Comparison of ENCODE assay signal across 10 mouse cellular contexts in the genomic region with DNA sequence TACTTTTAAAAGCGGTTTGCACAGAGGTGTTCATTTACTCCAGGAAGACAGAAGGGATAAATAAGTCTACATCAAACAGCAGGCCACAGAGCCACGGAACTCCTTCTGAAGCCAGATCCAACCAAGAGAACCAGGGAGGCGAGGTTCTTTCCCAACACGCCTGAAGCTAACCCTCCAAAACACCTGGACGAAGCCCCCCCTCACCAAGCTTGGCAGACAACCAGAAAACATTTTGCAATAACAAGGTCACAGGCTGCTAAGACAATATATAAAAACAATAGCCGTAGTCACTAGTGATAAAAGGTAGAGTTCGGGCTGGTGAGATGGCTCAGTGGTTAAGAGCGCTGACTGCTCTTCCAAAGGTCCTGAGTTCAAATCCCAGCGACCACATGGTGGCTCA.
DNase-seq lines count a peak whose midpoint lies in the region; ATAC-seq lines count a peak whose summit lies in the region.
"Had no signal": no experiment of that assay in that cellular context is flagged by ENCODE, and none has a peak within 500 bp of the region (broad histone marks: within the 10 kb centered on the region; RNA-seq: fewer than 3 reads in every experiment).

No protein-coding gene starts in this region.

- no peaks in the 10 kb centered on the region for H3K9me3 ChIP-seq in forebrain, embryonic 15.5 days
- H3K9me3 ChIP-seq in forebrain, embryonic 12.5 days, result no peaks in the 10 kb centered on the region
- H3K9me3 ChIP-seq in kidney, embryonic 16.5 days (ENCODE audit: low read length), result no peaks in the 10 kb centered on the region
- no peaks in the 10 kb centered on the region for H3K9me3 ChIP-seq in embryonic facial prominence, embryonic 15.5 days (replicated peaks)
- no peaks in the 10 kb centered on the region for H3K9me3 ChIP-seq in hindbrain, embryonic 14.5 days (ENCODE audit: control insufficient read depth, low read length)
- H3K9me3 ChIP-seq: megakaryocyte, embryonic 14.5 days had no signal

- H3K27ac ChIP-seq in forebrain, embryonic 15.5 days (replicated peaks), result peak overlapping the region; percentile 70
- H3K27ac ChIP-seq in forebrain, embryonic 12.5 days, result no peak overlapping the region
- peak overlapping the region; percentile 56 for H3K27ac ChIP-seq in kidney, embryonic 16.5 days (ENCODE audit: low read length)
- peak overlapping the region; percentile 82 for H3K27ac ChIP-seq in embryonic facial prominence, embryonic 15.5 days (replicated peaks)
- H3K27ac ChIP-seq in hindbrain, embryonic 14.5 days, result no peak overlapping the region

- H3K9ac ChIP-seq in forebrain, embryonic 15.5 days (replicated peaks), result no peak overlapping the region
- no peak overlapping the region for H3K9ac ChIP-seq in forebrain, embryonic 12.5 days
- no peak overlapping the region for H3K9ac ChIP-seq in kidney, embryonic 16.5 days (replicated peaks; ENCODE audit: low read length)
- no peak overlapping the region for H3K9ac ChIP-seq in embryonic facial prominence, embryonic 15.5 days
- H3K9ac ChIP-seq in hindbrain, embryonic 14.5 days, result no peak overlapping the region

- peaks cover 24% of the 10 kb centered on the region for H3K4me1 ChIP-seq in forebrain, embryonic 15.5 days
- peaks cover 26% of the 10 kb centered on the region; the same call in 1 of the 2 replicates for H3K4me1 ChIP-seq in forebrain, embryonic 12.5 days
- H3K4me1 ChIP-seq in kidney, embryonic 16.5 days (ENCODE audit: insufficient read depth, low read length), result peaks cover 20% of the 10 kb centered on the region; the same call in 1 of the 2 replicates
- peaks cover 58% of the 10 kb centered on the region for H3K4me1 ChIP-seq in embryonic facial prominence, embryonic 15.5 days
- H3K4me1 ChIP-seq in hindbrain, embryonic 14.5 days (replicated peaks; ENCODE audit: control insufficient read depth, insufficient read depth, low read length), result no peaks in the 10 kb centered on the region

- peaks cover 47% of the 10 kb centered on the region for H3K36me3 ChIP-seq in forebrain, embryonic 15.5 days
- H3K36me3 ChIP-seq in forebrain, embryonic 12.5 days (replicated peaks), result peaks cover 92% of the 10 kb centered on the region
- peaks cover 71% of the 10 kb centered on the region for H3K36me3 ChIP-seq in kidney, embryonic 16.5 days (ENCODE audit: insufficient read depth, low read length)
- H3K36me3 ChIP-seq in embryonic facial prominence, embryonic 15.5 days, result peaks cover 64% of the 10 kb centered on the region
- peaks cover 92% of the 10 kb centered on the region for H3K36me3 ChIP-seq in hindbrain, embryonic 14.5 days (replicated peaks; ENCODE audit: control insufficient read depth, insufficient read depth)

- no peak overlapping the region for H3K4me2 ChIP-seq in forebrain, embryonic 15.5 days (replicated peaks)
- H3K4me2 ChIP-seq in forebrain, embryonic 12.5 days, result no peak overlapping the region
- H3K4me2 ChIP-seq in kidney, embryonic 16.5 days (replicated peaks; ENCODE audit: low read depth, low read length), result no peak overlapping the region
- no peak overlapping the region for H3K4me2 ChIP-seq in embryonic facial prominence, embryonic 15.5 days (replicated peaks)
- no peak overlapping the region for H3K4me2 ChIP-seq in hindbrain, embryonic 14.5 days (replicated peaks)

- DNase-seq in kidney, adult 9 months, result no peak
- DNase-seq in lung, postnatal 25 days (ENCODE audit: low spot score), result peak; percentile 24
- no peak for DNase-seq in hindbrain, embryonic 14.5 days (ENCODE audit: low spot score)
- DNase-seq: thymus, adult 2 months had no signal

- 84% methylated on average over 9 of the region's 9 CpGs for WGBS in forebrain, embryonic 15.5 days
- 93% methylated on average over 9 of the region's 9 CpGs for WGBS in forebrain, embryonic 12.5 days
- 64% methylated on average over 9 of the region's 9 CpGs for WGBS in kidney, embryonic 16.5 days
- WGBS in embryonic facial prominence, embryonic 15.5 days, result 65% methylated on average over 9 of the region's 9 CpGs
- WGBS in hindbrain, embryonic 14.5 days, result 90% methylated on average over 9 of the region's 9 CpGs

- no peak overlapping the region for H3K4me3 ChIP-seq in forebrain, embryonic 15.5 days
- H3K4me3 ChIP-seq in forebrain, embryonic 12.5 days (replicated peaks), result no peak overlapping the region
- no peak overlapping the region for H3K4me3 ChIP-seq in kidney, embryonic 16.5 days (ENCODE audit: low read length)
- no peak overlapping the region for H3K4me3 ChIP-seq in embryonic facial prominence, embryonic 15.5 days (replicated peaks)
- no peak overlapping the region for H3K4me3 ChIP-seq in hindbrain, embryonic 14.5 days (replicated peaks; ENCODE audit: low read length)
- H3K4me3 ChIP-seq: megakaryocyte, embryonic 14.5 days had no signal

- H3K27me3 ChIP-seq in forebrain, embryonic 15.5 days, result no peaks in the 10 kb centered on the region
- H3K27me3 ChIP-seq in forebrain, embryonic 12.5 days, result peaks cover 7% of the 10 kb centered on the region; the same call in 1 of the 2 replicates
- H3K27me3 ChIP-seq in kidney, embryonic 16.5 days (ENCODE audit: insufficient read depth, low read length), result no peaks in the 10 kb centered on the region
- no peaks in the 10 kb centered on the region for H3K27me3 ChIP-seq in embryonic facial prominence, embryonic 15.5 days
- no peaks in the 10 kb centered on the region for H3K27me3 ChIP-seq in hindbrain, embryonic 14.5 days (ENCODE audit: control insufficient read depth, insufficient read depth, low read length)
- H3K27me3 ChIP-seq: megakaryocyte, embryonic 14.5 days had no signal

- no peak for ATAC-seq in forebrain, embryonic 15.5 days (replicated peaks)
- ATAC-seq in forebrain, embryonic 12.5 days (ENCODE audit: low FRiP score), result no peak
- ATAC-seq in kidney, embryonic 16.5 days (ENCODE audit: low FRiP score, low TSS enrichment), result no peak
- ATAC-seq in embryonic facial prominence, embryonic 15.5 days (ENCODE audit: insufficient number of reproducible peaks, low FRiP score, low TSS enrichment, low read depth), result no peak
- no peak for ATAC-seq in megakaryocyte progenitor cell, adult 5-6 weeks (replicated peaks; ENCODE audit: poor library complexity)
- ATAC-seq in hindbrain, embryonic 14.5 days (ENCODE audit: low FRiP score), result no peak

Comparison
In these comparisons a context has a peak if more than half of its experiments do, and no peak if none do; other contexts are left out.
1. H3K27ac ChIP-seq: peak in forebrain, embryonic 15.5 days (single experiment), kidney, embryonic 16.5 days (single experiment) and embryonic facial prominence, embryonic 15.5 days (single experiment); none in forebrain, embryonic 12.5 days (single experiment) and hindbrain, embryonic 14.5 days (single experiment).